Mouse (Mus musculus) spleen, embryonic (tissue): ENCODE data around the gene Herc3.

ENCODE experiments used
- CTCF ChIA-PET: fragments of 350-600 bp; sonication (Branson Sonifier 250); formaldehyde crosslinking; loops from one replicate; lab custom pipeline; 2022; lab: Charles Lee

Gene Herc3

GRCm38 (mm10) chr6:58920735-58921134 lies 89.5 kb downstream of the Herc3 start:
- CTCF ChIA-PET = no interaction called here

- CTCF ChIA-PET = no interaction called here
Measured at GRCm38 (mm10) chr6:58921623-58922022, 90.4 kb downstream of the Herc3 start.

GRCm38 (mm10) chr6:58922511-58922910 lies 91.2 kb downstream of the Herc3 start:
- CTCF ChIA-PET = no interaction called here

DNA sequence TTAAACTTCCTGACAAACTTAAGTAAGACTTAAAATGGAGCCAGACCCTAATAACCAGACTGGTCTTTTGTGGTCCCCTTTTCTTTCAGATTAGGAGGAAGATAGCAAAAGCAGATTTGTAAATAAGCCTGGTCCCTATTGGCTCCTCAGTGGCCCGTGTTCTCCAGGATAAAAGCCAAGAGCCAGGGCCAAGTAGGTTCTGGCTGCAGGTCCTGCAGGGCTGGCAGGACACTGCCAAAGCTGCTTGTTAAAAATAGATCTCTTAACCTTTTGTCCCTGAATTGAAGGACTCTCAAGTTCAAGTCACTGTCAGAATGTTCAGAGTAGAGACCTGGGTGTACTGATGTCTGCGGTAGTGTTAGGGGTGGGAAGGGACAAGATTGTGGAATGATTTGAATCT lies 96.6 kb downstream of the Herc3 start:
- CTCF ChIA-PET = no interaction called here

- CTCF ChIA-PET = no interaction called here
Measured at GRCm38 (mm10) chr6:58929911-58930431, 98.7 kb downstream of the Herc3 start.

DNA sequence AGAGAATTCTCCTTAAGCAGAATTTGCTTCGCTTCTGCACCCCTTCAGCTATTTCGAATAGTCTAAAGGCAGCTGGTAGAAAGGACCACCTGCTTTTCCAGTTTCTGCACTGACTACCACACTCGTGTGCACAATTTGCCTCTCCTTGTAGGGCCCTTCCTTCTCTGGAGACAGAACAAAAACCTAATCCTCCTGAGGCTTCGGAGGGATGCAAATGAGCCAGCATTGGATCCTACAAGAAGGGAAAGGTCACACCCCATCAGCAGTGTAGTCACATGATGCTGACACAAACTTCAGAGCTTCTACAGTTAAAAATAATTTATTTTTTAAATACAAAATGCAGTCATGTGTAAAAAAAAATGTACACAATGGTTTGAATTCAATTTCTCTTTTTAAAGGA lies 99.9 kb downstream of the Herc3 start:
- CTCF ChIA-PET = no interaction called here

- CTCF ChIA-PET = no interaction called here
Measured at GRCm38 (mm10) chr6:58932515-58933188, 101.4 kb downstream of the Herc3 start.

- CTCF ChIA-PET = no interaction called here
Measured at GRCm38 (mm10) chr6:58933189-58933913, 102.1 kb downstream of the Herc3 start.

- CTCF ChIA-PET = no interaction called here
Measured at GRCm38 (mm10) chr6:58934144-58934543, 102.9 kb downstream of the Herc3 start.

DNA sequence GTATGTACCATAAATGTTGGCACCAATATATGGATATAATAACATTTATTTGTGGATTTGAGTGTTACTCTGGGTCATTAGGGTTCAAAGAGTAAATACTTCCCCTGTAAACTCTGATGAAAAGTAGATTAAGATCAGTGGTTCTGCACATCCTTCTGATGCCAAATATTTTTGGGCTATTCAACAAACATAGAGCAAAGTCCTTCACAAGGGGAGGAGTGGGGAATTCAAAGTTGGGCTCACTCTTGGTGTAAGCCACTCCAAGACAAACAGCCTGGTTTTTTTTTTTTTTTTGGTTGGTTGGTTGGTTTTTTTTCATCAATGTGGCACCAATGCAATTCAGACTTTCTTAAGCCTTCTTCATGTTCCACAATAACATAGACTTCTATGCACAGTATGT lies 106.5 kb downstream of the Herc3 start:
- CTCF ChIA-PET = no interaction called here

DNA sequence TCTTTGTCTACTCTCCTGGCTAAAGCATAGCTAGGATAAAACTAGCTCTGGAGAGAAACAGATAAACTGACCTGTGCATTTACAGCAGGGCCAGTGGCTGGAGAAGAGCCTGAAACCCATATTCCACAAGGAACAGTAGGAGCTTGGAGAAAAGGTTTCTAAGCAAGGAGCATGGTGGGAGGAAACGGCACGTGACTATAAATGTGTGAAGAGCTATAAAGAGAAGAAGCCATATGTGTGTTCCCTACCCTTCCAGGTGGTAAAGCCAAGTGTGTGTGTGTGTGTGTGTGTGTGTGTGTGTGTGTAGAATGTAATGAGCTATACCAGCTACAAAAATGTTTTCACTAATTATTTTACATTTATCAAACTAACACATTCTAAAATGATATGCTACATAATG lies 111.0 kb downstream of the Herc3 start:
- CTCF ChIA-PET = interaction anchor here (0.7 kb wide), 1 partner anchor 9 kb away, joined by 4 read pairs; no protein-coding TSS in a partner anchor

- CTCF ChIA-PET = interaction anchor here (0.6 to 0.8 kb wide), 3 partner anchors 8 to 269 kb away, joined by 3 read pairs; no protein-coding TSS in a partner anchor
Measured at GRCm38 (mm10) chr6:58943958-58944357, 112.7 kb downstream of the Herc3 start.

DNA sequence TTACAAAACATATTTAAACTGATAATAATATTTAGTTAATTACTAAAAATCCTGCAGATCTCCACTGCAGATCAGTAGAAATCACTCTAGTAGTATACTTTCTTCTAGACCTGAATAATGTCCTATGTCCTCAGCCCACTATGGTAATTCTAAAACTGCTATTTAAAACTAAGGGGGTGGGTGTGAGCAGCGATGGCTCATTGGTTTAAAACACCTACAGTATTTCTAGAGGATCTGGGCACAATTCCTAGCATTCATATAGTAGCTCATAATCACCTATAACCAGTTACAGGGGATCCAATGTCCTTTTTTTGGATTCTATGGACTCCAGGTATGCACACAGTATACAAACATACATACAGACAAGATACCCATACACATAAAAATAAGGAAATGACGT lies 115.0 kb downstream of the Herc3 start:
- CTCF ChIA-PET = no interaction called here

- CTCF ChIA-PET = no interaction called here
Measured at GRCm38 (mm10) chr6:58946840-58947239, 115.6 kb downstream of the Herc3 start.

DNA sequence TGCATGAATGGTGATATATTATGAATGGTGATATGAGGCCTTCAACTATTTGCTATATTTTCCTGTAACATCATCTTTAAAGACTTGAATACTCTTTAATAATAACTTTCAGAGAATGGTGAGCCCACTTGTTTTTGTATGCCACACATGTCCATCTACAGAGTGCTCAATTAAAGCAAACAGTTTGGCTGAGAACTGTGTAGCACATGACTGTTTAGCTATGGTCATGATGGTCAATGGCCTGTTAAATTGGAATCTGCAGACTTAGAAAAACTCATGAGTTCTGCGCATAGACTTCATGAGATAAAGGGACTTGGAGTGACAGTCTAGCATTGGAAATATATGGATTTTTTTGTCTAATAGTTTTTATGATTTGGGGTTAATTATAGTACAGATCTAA lies 119.1 kb downstream of the Herc3 start:
- CTCF ChIA-PET = no interaction called here

DNA sequence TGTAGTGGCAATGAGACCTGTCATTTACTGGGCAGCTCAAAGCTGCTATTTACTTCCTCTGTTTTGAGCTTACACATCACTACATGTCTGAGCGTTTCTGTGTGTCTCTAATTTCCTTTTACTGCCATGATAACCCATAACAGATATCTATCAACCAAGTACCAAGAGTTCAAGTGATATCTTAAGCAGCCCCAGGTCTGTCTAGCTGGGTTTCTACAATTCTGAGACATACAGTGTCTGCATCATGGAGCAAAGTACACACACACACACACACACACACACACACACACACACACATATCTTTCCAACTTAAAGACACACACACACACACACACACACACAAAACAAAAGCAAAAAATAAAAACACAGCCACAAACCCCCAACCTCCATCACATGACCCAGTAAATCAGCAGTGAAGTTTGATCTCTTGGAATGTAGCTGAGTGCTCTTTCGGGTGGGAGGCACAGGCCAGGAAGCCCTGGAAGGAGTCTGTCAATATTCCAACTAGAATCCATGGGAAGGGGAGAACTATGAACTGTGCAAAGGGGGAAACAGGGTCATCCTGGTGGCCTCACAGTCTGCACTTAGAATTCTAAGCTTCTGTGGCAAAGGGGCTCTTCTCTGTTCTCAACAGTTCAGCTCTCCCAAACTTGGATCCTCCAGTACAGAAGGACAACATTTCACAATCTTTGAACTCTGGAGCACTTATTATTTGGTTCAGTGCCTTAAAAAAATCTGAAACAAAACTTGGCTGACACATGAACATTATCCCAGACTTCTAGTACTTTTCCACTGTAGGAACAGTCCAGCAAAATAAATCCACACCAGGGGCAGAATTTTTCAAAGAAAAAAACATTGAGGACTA lies 120.1 kb downstream of the Herc3 start:
- CTCF ChIA-PET = interaction anchor here (0.5 kb wide), 1 partner anchor 9 kb away, joined by 4 read pairs; no protein-coding TSS in a partner anchor

GRCm38 (mm10) chr6:58960523-58960922 lies 129.3 kb downstream of the Herc3 start:
- CTCF ChIA-PET = interaction anchor here (0.6 kb wide), 1 partner anchor 80 kb away, joined by 13 read pairs; no protein-coding TSS in a partner anchor

- CTCF ChIA-PET = no interaction called here
Measured at GRCm38 (mm10) chr6:58962691-58963090, 131.4 kb downstream of the Herc3 start.

GRCm38 (mm10) chr6:58964091-58964490 lies 132.8 kb downstream of the Herc3 start:
- CTCF ChIA-PET = no interaction called here

DNA sequence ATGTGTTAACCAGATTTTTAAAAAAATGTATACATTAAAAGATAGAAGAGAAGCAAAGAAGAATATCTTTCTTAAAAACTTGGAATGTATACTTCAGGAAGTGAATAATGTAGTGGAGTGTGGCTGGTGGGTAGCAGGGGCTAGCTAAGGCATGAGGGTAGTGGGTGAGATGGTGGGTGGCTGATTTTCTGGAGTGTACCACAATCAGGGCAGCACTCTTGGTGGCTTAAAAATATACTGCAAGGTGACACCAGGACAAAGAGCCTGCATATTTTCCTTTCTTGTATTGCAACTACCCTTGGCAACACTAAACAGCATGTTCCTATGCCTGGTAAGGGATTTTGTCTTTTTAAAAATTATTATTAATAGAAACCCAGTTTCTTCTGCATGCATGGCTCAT lies 133.3 kb downstream of the Herc3 start:
- CTCF ChIA-PET = interaction anchor here (0.6 kb wide), 1 partner anchor 21 kb away, joined by 3 read pairs; no protein-coding TSS in a partner anchor

DNA sequence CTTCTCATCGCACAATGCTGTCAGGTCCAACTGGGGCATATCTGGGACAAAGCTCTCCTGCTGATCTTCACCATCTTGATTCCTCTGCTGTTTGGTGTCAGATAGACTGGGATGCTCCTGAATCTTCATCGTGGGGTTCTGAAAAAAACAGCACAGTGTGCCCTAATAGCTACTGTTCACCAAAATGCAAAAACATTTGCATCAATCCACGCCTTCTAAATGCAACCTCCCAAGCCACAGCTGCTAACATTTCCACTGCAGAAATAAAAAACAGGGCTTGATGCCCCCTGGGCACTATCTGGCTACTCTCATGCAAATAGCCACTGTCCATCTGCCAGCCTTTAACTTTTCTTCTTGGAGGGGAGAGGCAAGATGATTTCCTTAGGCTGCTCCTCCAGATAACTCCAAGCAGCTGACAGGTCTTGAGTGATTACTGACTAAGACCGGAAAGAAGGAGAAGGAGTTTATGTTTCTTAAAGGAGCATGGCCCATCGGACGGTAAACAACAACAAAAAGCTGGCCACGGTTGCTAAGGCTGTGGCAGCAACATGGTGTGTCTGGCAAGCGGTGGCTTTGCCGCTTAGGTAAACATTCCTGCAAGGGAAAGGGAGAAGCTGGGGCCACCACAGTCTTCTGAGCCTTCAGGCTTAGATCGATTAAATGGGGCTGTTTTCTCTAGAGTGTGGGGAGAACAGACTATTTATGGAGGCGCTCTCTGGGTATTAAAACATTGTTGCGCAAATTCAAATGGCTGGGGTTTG lies 134.0 kb downstream of the Herc3 start:
- CTCF ChIA-PET = interaction anchor here (0.6 kb wide), 1 partner anchor 21 kb away, joined by 3 read pairs; no protein-coding TSS in a partner anchor
